Mouse (Mus musculus) layer of hippocampus, adult 9-11 months (tissue): ENCODE data around the gene Arid3c.
"Not testable (repeated sequence)": the region's sequence is repeated elsewhere in the genome, so short reads cannot be mapped to it uniquely, and the experiment has no call there.

Source experiments
- DNase-seq: peaks from one replicate; pipeline ENCODE4 v3.0.0; 2022

Arid3c gene

DNA sequence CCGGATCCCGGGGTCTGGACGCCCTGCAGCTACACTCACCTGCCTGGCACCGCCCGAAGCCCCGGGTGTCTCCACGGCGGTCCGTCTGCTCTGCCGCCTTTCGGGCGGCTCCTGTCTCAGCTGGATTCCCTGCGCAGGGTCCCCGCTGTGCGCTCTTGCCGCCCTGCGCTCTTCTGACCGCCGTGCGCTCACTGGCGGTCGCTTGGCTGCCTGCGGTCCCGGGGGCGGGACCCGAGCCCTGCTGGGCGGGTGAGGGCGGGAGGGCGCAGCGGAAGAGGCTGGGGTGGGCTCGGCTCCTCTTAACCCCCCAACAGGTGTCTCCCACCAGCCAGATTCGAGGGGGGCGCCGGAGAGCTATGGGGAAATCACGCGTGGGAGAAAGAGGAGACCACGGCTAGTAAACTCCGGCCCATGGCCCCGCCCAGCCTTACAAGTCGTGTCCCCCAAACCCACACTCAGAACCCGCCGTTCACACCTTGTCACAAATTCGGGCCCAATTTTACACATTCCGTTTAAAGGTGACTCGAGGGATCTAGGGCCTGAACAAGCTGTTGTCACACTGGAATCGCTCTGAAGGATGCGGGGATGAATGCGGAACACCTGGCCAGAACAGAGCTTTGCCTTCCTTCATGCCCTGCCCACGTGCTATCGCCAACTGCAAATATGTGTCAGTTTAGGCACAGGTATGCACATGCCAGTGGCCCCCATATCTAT is at the start of gene Arid3c:
Arid3c (minus strand) TSS at position 91 of the 714 bp plus-strand sequence.
- no peak for DNase-seq

DNA sequence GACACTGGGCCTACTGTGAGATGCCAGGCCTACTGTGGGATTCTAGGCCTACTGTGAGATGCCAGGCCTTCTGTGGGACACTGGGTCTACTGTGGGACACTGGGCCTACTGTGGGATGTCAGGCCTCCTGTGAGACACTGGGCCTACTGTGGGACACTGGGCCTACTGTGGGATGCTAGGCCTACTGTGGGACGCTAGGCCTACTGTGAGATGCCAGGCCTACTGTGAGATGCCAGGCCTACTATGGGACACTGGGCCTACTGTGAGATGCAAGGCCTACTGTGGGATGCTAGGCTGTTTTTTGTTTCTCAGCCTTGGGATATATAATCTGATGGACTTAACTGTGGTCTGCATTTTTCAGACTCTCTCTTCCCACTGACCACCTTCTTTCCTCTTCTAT is 44.9 kb upstream of the Arid3c start:
- not testable (repeated sequence) for DNase-seq

DNA sequence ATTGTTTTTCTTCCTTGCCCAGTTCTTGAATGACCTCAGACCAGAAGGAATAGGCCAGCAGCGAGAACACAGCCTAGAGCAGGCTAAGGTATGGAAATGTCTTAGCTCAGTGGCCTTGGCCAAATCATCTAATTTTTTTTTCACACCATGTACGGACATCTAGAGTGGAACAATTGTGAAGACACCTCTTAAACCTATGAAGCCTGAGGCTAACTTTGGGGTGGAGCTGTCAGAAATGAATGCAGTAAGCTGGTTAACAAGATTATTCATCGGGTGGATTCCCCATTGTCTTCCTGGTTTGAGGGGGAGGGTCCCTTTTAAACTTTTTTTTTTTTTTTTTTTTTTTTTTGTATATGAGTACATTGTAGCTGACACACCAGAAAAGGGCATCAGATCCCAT is 43.6 kb upstream of the Arid3c start:
- DNase-seq: not testable (repeated sequence)

DNA sequence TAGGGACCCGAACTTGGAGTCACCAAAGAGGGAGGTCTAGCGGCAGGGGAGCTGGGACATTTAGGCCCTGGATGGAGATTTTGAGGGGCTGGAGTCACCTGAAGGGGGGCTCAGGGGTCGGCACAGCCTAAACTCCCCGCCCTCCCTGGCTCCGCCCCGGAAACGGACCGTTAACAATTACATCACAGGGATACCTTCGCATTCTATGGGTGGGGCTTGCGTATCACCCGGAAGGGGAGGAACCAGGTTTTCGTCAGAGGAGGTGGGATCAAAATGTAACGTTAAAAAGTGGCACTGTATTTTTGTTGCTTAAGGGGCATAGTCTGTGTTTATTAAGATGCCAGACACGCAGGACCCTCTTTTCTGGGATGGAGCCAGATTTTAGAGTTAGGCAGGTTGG is 43.1 kb upstream of the Arid3c start, which contains the start of gene Ccl27a:
Ccl27a (minus strand) TSS at position 246 of the 400 bp plus-strand sequence.
- DNase-seq: peak; percentile 81

DNA sequence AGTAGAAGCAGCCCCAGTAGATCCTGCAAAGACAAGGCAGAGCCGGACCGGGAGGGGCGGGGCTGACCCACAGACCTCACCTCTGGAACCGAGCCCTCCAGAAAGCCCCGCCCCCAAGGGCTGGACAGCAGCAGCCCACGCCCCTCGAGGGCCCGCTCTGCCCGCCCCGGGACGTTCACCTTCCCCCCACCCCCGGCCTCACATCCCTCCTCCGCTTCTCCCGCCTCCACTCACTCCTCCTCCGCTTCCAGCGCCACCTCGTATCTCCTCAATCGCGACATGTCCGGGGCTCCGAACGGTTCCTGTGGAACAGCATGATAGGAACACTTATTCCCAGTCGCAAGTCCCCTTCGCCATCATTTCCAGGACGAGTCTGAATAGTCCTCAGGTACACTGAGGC is 42.6 kb upstream of the Arid3c start:
- not testable (repeated sequence) for DNase-seq

DNA sequence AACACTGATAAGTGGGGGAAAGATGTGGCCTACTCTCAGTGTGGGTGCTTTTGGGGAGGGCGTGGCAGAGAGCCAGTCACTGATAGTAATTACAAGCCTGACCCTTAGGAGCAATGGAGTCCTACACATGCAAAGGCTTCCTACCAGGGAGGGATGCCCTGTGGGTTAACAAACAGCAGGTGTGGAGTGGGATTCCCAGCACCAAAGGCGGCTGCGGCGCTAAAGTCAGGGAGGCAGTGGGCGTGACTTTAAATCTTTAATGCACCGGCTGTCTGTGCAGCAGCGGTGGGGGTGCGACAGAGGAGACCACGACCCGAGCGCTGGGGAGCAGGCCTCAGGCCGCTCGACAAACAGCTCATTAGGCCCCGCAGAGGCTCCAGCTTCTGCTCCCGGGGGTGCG is 42.0 kb upstream of the Arid3c start:
- not testable (repeated sequence) for DNase-seq

DNA sequence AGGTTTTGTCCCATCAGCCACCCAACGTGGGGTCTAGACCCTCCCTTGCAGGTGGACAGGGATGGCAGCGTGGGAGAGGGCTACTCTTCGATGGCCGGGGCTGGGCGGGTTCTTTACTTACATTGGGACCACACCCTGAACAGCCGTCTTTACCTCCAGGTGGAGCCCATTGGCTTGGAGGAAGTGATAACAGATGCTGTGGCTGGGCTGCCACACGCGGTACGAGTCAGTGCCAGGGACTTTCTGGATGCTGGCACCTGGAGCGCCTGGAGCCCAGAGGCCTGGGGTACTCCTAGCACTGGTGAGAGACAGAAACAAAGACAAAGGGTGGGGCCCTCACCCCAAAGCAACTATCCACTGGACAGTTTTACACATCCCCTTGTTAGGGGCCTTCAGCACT is 36.4 kb upstream of the Arid3c start:
- DNase-seq: not testable (repeated sequence)

DNA sequence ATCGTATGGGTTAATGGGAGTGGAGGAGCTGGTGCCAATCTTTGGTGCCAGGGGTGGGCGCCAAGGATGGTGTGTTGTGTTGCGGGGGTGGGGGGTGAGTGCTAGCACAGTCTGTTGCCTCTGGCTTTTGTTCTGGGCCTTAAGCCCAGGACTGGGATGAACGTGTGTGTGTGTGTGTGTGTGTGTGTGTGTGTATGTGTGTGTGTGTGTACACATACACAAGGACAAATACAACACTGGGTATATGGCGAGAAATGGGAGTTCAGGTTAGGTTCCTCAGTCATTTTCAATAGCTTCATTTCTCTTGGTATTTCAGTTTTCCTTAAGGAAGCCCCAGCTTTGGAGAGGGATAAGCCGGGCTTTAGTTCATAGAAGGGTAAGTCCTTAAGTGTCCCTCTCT is 32.2 kb upstream of the Arid3c start:
- not testable (repeated sequence) for DNase-seq

DNA sequence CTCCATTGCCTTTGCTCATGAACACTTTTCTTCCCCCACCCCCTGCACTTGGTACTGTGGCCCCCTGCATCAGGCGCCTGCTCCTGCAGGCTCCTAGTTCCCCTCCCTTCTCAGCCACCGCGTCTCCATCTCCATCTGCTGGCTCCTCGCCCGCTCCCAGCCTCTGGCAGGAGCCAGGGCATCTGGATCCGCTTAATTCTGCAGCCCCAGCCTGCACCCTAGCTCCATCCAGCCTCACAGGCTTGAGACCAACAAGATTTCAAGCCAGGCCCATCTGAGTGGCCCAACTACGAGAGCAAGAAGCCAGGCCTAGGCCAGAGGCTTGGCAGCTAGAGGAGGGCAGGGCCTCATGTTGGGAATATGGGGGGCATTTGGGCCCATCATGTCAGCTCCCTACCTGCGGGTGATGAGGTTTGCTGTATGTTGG is 31.8 kb upstream of the Arid3c start:
- not testable (repeated sequence) for DNase-seq

DNA sequence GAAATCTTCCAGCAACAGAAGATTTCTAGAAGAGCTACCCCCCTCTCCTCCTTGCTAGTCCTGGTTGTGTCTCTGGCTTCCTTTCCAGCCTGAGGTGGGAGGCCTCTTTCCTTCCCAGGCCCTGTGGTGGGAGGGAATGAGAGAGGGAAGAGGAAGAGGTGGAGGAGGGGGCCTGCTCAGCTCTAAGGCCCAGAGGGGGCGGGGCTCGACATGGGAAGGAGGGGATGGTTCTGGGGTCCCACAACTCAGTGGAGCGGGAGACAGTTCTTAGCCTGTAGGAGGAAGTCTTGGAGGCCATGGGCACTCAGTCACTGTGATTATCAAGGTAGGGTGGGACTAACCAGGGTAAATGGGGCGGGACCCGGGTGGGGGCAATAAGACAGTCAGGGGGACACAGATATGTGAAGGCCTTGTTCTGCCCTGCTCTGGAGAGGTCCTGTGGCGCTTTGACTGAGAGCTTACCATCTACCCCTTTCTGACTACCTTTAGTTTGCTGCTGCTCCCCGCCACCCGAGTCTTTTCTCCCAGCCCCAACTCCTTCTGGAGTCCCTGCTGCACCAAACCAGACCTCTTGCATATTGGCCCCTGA is 31.3 kb upstream of the Arid3c start:
- DNase-seq: no peak

DNA sequence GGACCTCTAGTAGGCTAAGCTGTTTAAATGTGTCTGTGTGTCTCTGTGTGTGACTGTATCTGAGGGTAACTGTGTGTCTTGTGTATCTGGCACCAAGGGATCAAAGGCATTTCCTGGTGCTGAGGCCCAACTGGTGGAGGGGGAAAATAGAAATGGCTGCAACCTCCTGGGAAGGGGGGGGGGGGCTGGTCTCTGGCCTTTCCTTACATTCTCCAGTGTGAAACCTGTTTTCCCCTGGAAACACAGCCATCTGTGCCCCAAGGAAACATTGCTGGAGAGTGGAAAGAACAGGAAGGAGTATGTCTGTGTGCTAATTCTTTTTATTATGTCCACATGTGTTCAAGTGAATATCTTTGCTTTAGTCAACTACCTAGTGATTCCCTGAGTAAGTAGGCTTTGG is 30.7 kb upstream of the Arid3c start:
- DNase-seq: no peak

DNA sequence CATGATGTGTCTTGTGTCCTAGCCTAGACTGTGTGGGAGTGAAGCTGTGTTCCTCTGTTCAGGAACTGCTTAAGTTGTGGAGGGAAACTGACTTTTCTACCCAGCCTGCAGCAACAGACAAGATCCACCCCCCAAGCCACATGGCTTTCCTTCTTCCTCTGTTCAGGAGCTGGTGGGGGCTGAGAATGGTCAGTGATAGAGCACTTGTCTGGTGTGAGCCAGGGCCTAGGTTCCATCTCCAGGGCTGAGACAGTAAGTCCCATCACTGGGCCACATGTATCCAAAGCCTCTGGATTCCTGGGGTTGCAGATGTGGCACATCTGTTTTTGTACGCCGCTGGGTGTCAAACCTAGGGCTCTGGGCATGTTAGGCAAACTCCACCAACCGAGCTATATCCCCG is 30.0 kb upstream of the Arid3c start:
- no peak for DNase-seq

DNA sequence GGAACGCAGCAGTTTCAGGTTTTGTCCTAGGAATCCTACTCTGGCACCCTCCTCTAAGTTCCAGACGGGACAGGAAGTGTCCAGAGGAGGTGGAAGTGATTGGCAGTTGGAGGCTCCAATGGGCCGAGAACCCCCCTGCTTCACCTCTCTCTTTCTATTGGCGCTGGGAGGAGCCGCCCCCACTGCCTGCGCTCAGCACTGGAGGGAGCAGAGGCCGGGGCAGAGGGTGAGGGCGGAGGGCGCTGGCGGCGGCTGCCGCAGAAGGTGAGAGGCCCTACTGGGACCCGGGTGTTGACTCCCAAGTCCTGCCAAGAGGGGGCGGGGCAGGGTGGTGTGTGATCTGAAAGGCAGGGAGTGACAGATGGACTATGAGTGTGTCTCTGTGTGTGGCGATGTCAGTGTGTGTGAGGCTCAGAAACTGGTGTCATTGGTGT is 29.4 kb upstream of the Arid3c start:
- DNase-seq: peak; percentile 87

DNA sequence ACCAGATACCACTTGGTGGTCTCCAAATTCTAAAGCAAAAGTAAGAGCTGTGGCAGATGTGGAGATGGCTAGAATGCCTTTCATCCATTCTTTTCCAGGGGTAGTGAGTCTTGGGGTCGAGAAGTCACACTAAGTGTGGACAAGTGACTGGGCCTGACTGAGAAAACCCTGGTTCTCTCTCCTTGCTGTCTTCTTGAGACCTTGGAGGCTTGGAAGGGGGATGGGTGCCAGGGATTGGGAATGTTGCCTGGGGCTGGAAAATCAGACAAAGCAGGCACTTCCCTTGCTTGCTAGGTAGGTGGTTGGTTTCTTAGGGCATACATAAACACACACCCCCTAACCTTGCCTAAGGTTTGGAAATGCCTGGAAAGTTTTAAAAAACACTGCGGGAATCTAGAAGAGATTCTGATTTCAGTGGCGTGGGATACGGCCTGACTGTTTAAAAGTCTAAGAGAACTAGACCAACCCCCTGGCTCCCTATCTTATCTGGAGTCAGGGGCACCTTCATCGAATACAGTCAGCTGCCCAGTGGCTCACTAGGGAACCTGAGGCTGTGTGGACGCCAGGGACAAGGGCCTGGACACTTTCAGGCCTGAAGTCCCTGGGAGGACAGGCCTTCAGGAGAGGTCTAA is 28.8 kb upstream of the Arid3c start:
- no peak for DNase-seq

DNA sequence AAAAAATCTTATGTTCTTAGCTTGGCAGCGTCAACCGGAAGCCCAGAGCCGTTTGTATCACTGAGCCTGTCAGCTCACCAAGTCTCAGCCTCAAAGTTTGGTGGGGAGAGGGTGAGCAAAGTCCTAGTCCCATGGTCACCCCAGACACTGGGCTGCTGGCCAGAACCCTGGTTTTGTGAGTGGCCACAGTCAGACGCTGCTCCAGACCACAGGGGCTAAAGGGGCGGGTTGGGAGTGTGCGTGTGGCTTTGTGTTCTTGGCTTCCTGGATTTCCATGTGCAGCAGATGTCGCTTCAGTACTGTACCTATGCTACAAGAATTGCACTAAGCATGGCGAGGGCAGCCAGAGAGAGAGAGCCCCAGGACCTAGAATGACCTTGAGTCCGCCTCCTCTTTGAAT is 28.3 kb upstream of the Arid3c start:
- DNase-seq: no peak

DNA sequence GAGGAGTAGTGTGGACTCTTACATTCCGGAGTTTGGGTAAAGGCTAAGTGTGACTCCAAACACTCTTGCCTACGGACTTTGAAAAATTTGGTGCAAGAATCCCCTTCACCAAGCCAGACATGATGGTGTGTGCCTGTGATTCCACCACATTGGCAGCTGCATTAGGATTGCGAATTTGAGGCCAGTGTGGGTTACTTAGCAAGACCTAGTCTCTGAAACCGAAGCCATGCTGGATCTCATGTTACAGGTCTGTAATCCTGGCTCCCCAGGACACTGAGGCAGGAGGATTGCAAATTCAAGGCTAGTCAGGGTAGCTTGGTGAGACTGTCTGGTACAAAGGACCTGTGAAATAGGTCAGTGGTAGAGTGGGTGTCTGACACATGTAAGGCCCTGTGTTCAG is 27.8 kb upstream of the Arid3c start:
- DNase-seq: no peak

DNA sequence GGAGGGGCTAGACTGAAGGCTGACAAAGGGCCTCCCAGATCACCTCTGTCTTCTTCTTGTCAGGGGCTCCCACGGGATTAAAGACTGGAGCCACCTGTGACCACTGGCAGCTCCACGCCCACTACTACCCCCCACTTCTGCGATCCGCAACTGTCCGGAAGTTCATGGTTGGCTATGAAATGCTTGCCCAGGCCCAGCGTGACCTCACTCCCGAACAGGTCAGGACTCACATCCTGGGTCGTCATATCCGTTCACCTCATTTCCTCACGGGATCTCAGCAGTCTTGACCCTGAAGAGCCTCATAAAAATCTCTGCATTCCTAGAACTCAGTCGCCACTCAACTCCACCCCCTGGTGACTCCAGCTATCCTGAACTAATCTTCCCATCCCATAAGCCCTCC is 27.1 kb upstream of the Arid3c start:
- DNase-seq: no peak

DNA sequence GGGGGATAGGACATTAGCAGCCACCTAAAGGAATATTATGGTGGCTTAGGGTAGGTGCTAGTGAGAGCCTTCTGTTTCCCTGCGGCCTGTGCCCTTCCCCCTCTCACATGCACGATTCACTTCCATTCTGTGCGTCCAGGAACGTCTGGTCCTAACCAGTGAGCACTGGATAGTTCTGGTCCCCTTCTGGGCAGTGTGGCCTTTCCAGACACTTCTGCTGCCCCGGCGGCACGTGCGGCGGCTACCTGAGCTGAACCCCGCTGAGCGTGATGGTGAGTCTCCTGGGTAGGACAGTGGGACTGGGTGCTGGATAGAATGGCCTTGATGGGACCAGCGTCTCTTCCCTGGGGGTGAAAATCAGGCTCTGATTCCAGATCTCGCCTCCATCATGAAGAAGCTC is 26.4 kb upstream of the Arid3c start:
- no peak for DNase-seq

DNA sequence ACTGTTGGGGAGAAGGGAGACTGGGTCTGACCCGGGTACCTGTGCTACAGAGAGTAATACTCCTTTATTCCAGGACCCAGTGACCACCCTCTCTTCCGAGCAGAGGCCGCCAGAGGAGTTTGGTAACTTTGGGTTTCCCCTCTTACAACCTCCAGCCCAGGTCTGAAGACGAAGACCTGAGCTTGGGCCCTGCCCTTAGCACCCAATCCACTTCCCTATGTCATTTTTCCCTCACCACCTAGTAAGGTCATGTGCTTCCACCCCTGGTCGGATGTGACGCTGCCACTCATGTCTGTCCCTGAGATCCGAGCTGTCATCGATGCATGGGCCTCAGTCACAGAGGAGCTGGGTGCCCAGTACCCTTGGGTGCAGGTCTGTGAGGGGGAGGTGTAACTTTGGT is 25.5 kb upstream of the Arid3c start:
- DNase-seq: no peak

DNA sequence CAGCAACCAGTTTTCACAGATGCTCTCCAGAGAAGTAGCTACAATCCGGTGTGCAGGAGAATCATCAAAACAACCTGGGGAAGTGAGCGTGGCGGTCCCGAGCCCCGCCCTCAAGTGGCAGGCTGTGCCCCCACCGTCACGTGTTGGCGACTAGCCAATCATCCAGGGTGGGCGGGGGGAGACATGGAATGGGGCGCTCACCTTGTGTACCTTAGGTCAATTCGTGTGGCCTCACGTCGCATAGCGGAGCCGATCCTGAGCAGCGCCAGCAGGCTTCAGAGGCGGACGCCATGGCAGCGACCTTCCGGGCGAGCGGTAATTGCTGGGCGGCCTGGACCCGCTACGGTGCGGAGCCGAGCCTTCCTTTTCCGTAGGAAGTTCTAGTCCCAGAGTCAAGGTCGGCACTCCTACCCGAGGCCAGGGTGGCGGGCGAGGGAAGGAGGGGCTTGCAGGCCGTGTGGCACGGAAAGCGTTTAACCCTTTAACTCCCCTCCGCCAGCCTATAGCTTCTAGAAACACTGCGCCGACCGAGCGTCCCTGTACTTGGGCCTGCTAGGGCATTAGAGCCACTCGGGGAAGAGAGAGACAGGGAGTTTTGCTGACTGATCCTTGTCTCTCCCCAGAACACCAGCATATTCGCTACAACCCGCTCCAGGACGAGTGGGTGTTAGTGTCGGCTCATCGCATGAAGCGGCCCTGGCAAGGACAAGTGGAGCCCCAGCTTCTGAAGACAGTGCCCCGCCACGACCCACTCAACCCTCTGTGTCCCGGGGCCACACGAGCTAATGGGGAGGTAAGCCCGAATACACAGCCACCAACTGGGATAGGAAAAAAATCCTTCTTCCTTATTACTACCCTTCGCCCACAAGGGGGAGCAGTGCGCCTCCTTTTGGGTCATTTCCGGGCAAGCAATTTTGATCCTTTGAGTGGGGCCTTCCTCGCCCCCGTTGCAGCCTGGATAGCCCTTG is 24.7 kb upstream of the Arid3c start, which contains the start of gene Sigmar1:
Sigmar1 (minus strand) TSS at position 820 of the 968 bp plus-strand sequence.
- DNase-seq: peak; percentile 75

DNA sequence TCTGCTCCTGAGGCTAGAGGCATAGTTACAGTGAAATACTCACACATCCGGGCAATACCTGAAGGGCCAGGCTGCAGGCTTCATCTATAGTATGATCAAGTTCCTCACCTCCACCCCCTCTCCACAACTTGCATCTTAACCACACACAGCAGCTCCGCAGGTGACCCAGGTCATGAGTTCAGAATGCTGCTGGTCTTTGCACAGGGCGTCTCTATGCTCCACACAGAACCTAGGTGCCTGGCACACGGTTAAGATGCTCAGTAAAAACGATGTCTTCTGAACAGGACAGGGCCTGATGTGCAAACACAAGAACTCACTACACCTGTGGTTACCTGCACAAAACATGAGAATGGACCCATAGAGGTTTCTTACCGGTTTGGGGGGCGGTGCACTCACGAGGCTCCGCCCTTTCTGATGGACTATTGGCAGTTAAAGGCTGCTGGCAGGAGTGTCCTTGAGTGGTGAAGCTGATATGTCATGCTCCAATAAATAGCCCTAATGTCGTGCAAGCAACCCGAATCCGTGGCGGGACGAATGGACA is 23.9 kb upstream of the Arid3c start, which contains the start of gene Galt:
Galt (plus strand) TSS at position 432 of the 541 bp plus-strand sequence.
- no peak for DNase-seq

DNA sequence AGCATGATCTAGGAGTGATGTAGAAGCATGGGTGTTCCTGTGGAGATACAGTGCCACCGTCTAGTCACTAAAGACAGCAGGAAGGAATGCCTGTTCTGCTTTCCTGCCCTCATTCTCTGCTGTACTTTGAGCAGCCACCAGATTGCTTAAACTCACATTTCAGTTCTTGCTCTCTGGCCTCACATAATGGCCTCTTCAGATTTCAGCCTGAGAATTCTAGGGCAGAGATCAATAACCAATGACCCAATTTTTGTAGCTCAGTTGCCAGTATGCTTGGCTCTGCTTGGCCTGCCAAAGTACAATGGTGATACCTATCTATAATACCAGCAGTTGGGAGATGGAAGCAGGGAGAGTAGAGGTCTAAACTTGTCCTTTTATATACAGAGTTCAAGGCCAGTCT is 14.1 kb upstream of the Arid3c start:
- no peak for DNase-seq
